Mouse (Mus musculus) stomach, postnatal 0 days (tissue): Measurements from ENCODE around the gene Fry. TPM values are rescaled to one million over a fixed set of nuclear protein-coding genes. Genes with fewer than 3 reads are reported as not detected.
"Not testable (repeated sequence)": the region's sequence is repeated elsewhere in the genome, so short reads cannot be mapped to it uniquely, and the experiment has no call there.

Source experiments
- ATAC-seq: fragments of 200-750 bp; cut with Nextera tagmentation; 2 replicates; pipeline ENCODE4 v1.8.0; 2017; ENCODE audit not compliant: low FRiP score, low TSS enrichment
- DNase-seq: peaks from one replicate; pipeline ENCODE4 v3.0.0-alpha.2; 2016; ENCODE audit warnings: low spot score
- H3K27ac ChIP-seq: fragments of 300-500 bp; sonication (generic); replicated peaks from 2 replicates; pipeline ENCODE4 v1.5.1; 2014; ENCODE audit warnings: mild to moderate bottlenecking, control low read depth
- H3K27me3 ChIP-seq: fragments of 300-500 bp; sonication (generic); 2 replicates; pipeline ENCODE4 v1.6.1; 2014; ENCODE audit warnings: low read length; ENCODE audit not compliant: control insufficient read depth, insufficient read depth
- H3K36me3 ChIP-seq: fragments of 300-500 bp; sonication (generic); 2 replicates; pipeline ENCODE4 v1.6.1; 2014; ENCODE audit warnings: low read length, mixed read lengths; ENCODE audit not compliant: control insufficient read depth, insufficient read depth
- H3K4me1 ChIP-seq: fragments of 300-500 bp; sonication (generic); replicated peaks from 2 replicates; pipeline ENCODE4 v1.6.1; 2014; ENCODE audit warnings: antibody characterized with exemption; ENCODE audit not compliant: control insufficient read depth, insufficient read depth
- H3K4me2 ChIP-seq: fragments of 300-500 bp; sonication (generic); replicated peaks from 2 replicates; pipeline ENCODE4 v1.6.1; 2014; ENCODE audit warnings: low read depth, mild to moderate bottlenecking, control low read depth, moderate library complexity
- H3K4me3 ChIP-seq: fragments of 300-500 bp; sonication (generic); 2 replicates; pipeline ENCODE4 v1.5.1; 2014; ENCODE audit warnings: low read depth, low read length, control low read depth
- H3K9ac ChIP-seq: fragments of 300-500 bp; sonication (generic); 2 replicates; pipeline ENCODE4 v1.6.1; 2014; ENCODE audit warnings: mild to moderate bottlenecking, low read length, control low read depth, mixed read lengths
- H3K9me3 ChIP-seq: fragments of 300-500 bp; sonication (generic); 2 replicates; pipeline ENCODE4 v1.6.1; 2016; ENCODE audit warnings: low read length; ENCODE audit not compliant: control insufficient read depth
- CTCF ChIP-seq: IDR thresholded peaks from 2 replicates; pipeline ENCODE4 v1.5.1; 2016; ENCODE audit warnings: antibody characterized with exemption, low read depth, mild to moderate bottlenecking, moderate library complexity
- EP300 ChIP-seq: optimal IDR thresholded peaks from 2 replicates; pipeline ENCODE3; 2016; ENCODE audit warnings: antibody characterized with exemption
- WGBS: fragments of 180-500 bp; shearing (Covaris S2); extraction: QIAGEN DNeasy Blood & Tissue Kit; methylation state at CpG from one replicate; pipeline ENCODE4 v1.1.7; 2014; 5-methylcytosine and 5-hydroxymethylcytosine counted together
- polyA plus RNA-seq: library from polyadenylated mRNA; unstranded; fragments of >200 nt; fragmentation: Nextera tagmentation; extraction: Ambion mirVana; gene quantifications from 2 replicates; pipeline ENCODE4 v1.2.1, GENCODE M21; 2015

Fry gene
- polyA plus RNA-seq, 1 experiment from 2014 or later = 6.5 TPM

- Histone ChIP-seq H3K36me3 (0 out of 2 replicates have a peak, but pooled peaks cover 7% of the 10 kb centered on the region), H3K4me3 (no peak overlapping the region), H3K4me1 (no peaks in the 10 kb centered on the region), H3K9me3 (no peaks in the 10 kb centered on the region), H3K27ac (no peak overlapping the region), H3K4me2 (no peak overlapping the region), H3K9ac (no peak overlapping the region), H3K27me3 (no peaks in the 10 kb centered on the region)
- TF ChIP-seq CTCF (no peak), EP300 (no peak)
- no peak for DNase-seq
- no peak for ATAC-seq
- WGBS = 66% methylated on average over 4 of the region's 4 CpGs
Observed at GRCm38 (mm10) chr5:150477364-150477763, 358.9 kb downstream of the Fry start.

DNA sequence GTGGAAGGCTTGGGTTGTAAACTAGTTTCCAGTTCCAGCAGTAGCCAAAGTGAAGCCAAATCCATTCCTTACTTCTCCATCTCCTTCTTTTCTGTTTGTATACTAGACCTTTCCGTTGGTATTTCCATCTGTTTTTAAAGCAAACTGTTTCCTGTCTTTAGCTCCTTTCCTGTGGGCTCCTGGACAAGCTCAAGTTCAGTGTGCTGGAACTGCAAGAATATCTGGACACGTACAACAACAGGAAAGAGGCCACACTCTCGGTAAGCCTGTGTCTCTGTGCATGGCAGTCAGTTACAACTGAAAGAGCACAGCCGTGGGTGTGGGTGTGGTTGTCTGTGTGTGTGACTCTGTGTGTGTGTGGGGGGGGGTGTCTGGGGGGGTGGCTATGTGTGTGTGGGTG is 360.2 kb downstream of the Fry start:
- H3K9ac ChIP-seq = no peak overlapping the region
- H3K36me3 ChIP-seq = 0 out of 2 replicates have a peak, but pooled peaks cover 3% of the 10 kb centered on the region
- H3K4me2 ChIP-seq = no peak overlapping the region
- TF ChIP-seq EP300 (no peak), CTCF (no peak)
- ATAC-seq (no peak), DNase-seq (no peak)
- no peaks in the 10 kb centered on the region for H3K27me3 ChIP-seq
- 50% methylated on average over 4 of the region's 4 CpGs for WGBS
- no peaks in the 10 kb centered on the region for H3K9me3 ChIP-seq
- H3K27ac ChIP-seq = no peak overlapping the region
- no peaks in the 10 kb centered on the region for H3K4me1 ChIP-seq
- no peak overlapping the region for H3K4me3 ChIP-seq

GRCm38 (mm10) chr5:150485198-150485597 is 366.8 kb downstream of the Fry start:
- H3K4me2 ChIP-seq = no peak overlapping the region
- 0 out of 2 replicates have a peak, but pooled peaks cover 3% of the 10 kb centered on the region for H3K36me3 ChIP-seq
- H3K27ac ChIP-seq = no peak overlapping the region
- 58% methylated on average over 3 of the region's 3 CpGs for WGBS
- H3K4me1 ChIP-seq = no peaks in the 10 kb centered on the region
- ATAC-seq = no peak
- H3K27me3 ChIP-seq = no peaks in the 10 kb centered on the region
- no peak for DNase-seq
- no peak overlapping the region for H3K4me3 ChIP-seq
- H3K9me3 ChIP-seq = no peaks in the 10 kb centered on the region
- TF ChIP-seq EP300 (no peak), CTCF (peak; percentile 81)
- H3K9ac ChIP-seq = no peak overlapping the region

GRCm38 (mm10) chr5:150490285-150490684 is 371.8 kb downstream of the Fry start:
- Histone ChIP-seq H3K9ac (no peak overlapping the region), H3K27ac (no peak overlapping the region), H3K36me3 (no peaks in the 10 kb centered on the region), H3K4me2 (no peak overlapping the region), H3K4me3 (no peak overlapping the region), H3K9me3 (no peaks in the 10 kb centered on the region), H3K4me1 (no peaks in the 10 kb centered on the region), H3K27me3 (no peaks in the 10 kb centered on the region)
- WGBS = 61% methylated on average over 3 of the region's 3 CpGs
- ATAC-seq = no peak
- TF ChIP-seq CTCF (no peak), EP300 (no peak)
- DNase-seq = no peak

DNA sequence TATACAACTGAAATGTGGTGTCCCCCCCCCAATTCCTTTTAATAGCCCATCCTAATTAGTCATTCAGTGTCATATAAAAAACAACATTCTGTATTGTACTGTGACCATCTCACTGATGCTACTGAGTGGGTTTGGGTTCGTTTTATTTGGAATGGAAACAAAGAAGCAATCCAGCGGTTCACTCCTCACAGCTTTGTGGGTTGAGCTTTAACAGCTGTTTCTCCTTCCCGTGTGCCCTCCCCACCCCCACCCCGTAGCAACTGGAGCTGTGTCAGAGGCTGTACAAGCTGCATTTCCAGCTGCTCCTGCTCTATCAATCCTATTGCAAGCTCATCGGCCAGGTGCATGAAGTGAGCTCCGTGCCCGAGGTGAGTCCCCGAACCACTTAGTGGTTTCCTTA is 372.4 kb downstream of the Fry start:
- Histone ChIP-seq H3K4me1 (no peaks in the 10 kb centered on the region), H3K4me3 (no peak overlapping the region), H3K9ac (no peak overlapping the region), H3K27me3 (no peaks in the 10 kb centered on the region), H3K4me2 (no peak overlapping the region), H3K36me3 (no peaks in the 10 kb centered on the region), H3K9me3 (no peaks in the 10 kb centered on the region), H3K27ac (no peak overlapping the region)
- DNase-seq = no peak
- no peak for ATAC-seq
- 42% methylated on average over 8 of the region's 8 CpGs for WGBS
- TF ChIP-seq EP300 (no peak), CTCF (no peak)

GRCm38 (mm10) chr5:150491573-150492173 is 373.2 kb downstream of the Fry start:
- H3K9ac ChIP-seq, H3K4me2 ChIP-seq: not testable (repeated sequence)

More at GRCm38 (mm10) chr5:150491573-150492173, 373.2 kb downstream of the Fry start:
- 85% methylated on average over 4 of the region's 4 CpGs for WGBS
- not testable (repeated sequence) for H3K4me3 ChIP-seq, H3K9me3 ChIP-seq, H3K27ac ChIP-seq, H3K27me3 ChIP-seq, H3K36me3 ChIP-seq, DNase-seq, ATAC-seq, H3K4me1 ChIP-seq
